Mouse (Mus musculus) bone marrow, adult 2 months (tissue): ENCODE results near the gene Gps1.

ENCODE experiments used
- CTCF ChIP-seq: fragments of 200-500 bp; IDR thresholded peaks from 2 replicates; pipeline ENCODE4 v1.5.1; 2011; ENCODE audit warnings: low read length, control low read depth; ENCODE audit not compliant: control insufficient read depth, insufficient read depth
- POLR2A ChIP-seq: fragments of 200-500 bp; IDR thresholded peaks from 2 replicates; pipeline ENCODE4 v1.6.1; 2011; ENCODE audit warnings: low read depth, mild to moderate bottlenecking, control low read depth, low read length, borderline replicate concordance; ENCODE audit not compliant: control insufficient read depth

DNA sequence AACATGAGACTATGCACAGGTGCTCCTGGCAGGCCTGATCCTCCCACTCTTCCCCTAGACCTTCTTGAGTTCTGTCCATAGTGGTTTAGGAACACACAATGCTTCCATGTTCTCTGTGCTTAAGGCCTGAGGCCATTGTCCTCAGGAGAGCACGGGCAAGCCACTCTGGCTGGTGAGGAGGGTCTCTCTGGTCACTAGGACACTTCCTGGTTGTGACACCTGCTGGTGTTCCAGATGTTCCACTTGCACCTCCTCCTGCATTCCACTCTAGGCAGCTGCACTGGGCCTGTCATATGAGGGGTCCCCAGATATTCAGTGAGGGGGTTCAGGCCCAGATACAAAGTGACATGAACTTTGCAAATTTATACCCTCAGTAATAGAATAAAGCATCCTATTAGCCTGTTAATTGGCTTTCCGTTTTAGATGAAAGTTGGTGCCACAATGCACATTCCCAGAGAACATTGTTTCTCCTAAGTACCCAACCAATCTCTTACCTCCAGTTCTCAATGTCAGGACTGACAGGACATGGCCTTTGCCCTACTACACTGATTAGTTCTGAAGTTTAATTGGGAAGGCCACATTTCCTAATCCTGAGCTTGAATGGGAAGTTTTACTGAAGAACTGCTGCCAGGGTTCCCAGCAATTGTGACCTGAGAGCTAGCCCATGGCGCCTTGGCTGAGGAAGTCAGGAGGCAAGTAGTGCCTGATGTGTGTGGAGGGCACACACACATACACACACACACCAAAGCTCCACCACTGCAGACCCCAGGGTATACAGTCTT is 47.8 kb downstream of the Gps1 start:
- TF ChIP-seq CTCF (no peak), POLR2A (no peak)
